Mouse (Mus musculus): ENCODE results near the gene Dis3l. TPM values are rescaled to one million over a fixed set of nuclear protein-coding genes. Genes with fewer than 3 reads are reported as not detected.
"Not testable (repeated sequence)": the region's sequence is repeated elsewhere in the genome, so short reads cannot be mapped to it uniquely, and the experiment has no call there.

Dis3l gene
- polyA plus RNA-seq, 1 experiment from 2014 or later, result 21.9 TPM

GRCm38 (mm10) chr9:64272611-64273010 lies 68.5 kb downstream of the Dis3l start:
- H3K4me2 ChIP-seq (replicated peaks), result no peak overlapping the region
- H3K27me3 ChIP-seq, result no peaks in the 10 kb centered on the region
- no peak overlapping the region for H3K9ac ChIP-seq
- no peaks in the 10 kb centered on the region for H3K36me3 ChIP-seq
- WGBS, result 50% methylated on average over 7 of the region's 7 CpGs
- H3K27ac ChIP-seq, result no peak overlapping the region
- no peaks in the 10 kb centered on the region for H3K4me1 ChIP-seq
- no peak for ATAC-seq (ENCODE audit: low FRiP score)
- H3K9me3 ChIP-seq (replicated peaks), result no peaks in the 10 kb centered on the region
- H3K4me3 ChIP-seq, result no peak overlapping the region

- Histone ChIP-seq H3K9ac (no peak overlapping the region), H3K4me2 (replicated peaks) (no peak overlapping the region), H3K27me3 (no peaks in the 10 kb centered on the region), H3K36me3 (no peaks in the 10 kb centered on the region), H3K9me3 (replicated peaks) (no peaks in the 10 kb centered on the region), H3K4me1 (no peaks in the 10 kb centered on the region), H3K27ac (no peak overlapping the region), H3K4me3 (no peak overlapping the region)
- ATAC-seq (ENCODE audit: low FRiP score), result no peak
- 66% methylated on average over 3 of the region's 3 CpGs for WGBS
These were observed 69.8 kb downstream of the Dis3l start for GRCm38 (mm10) chr9:64271249-64271648.

- H3K36me3 ChIP-seq, result not testable (repeated sequence)
These were observed 72.3 kb downstream of the Dis3l start for GRCm38 (mm10) chr9:64268836-64269235.

GRCm38 (mm10) chr9:64268196-64268595 lies 72.9 kb downstream of the Dis3l start:
- no peak overlapping the region for H3K9ac ChIP-seq
- ATAC-seq (ENCODE audit: low FRiP score), result no peak
- H3K4me3 ChIP-seq, result no peak overlapping the region
- 82% methylated on average over 10 of the region's 10 CpGs for WGBS
- H3K36me3 ChIP-seq, result no peaks in the 10 kb centered on the region
- no peaks in the 10 kb centered on the region for H3K27me3 ChIP-seq
- H3K4me1 ChIP-seq, result no peaks in the 10 kb centered on the region
- H3K27ac ChIP-seq, result no peak overlapping the region
- no peaks in the 10 kb centered on the region for H3K9me3 ChIP-seq (replicated peaks)
- H3K4me2 ChIP-seq (replicated peaks), result no peak overlapping the region

More at GRCm38 (mm10) chr9:64268836-64269235, 72.3 kb downstream of the Dis3l start:
- not testable (repeated sequence) for H3K9ac ChIP-seq; ATAC-seq (ENCODE audit: low FRiP score); H3K4me2 ChIP-seq (replicated peaks); H3K4me3 ChIP-seq; H3K27me3 ChIP-seq; H3K4me1 ChIP-seq; H3K9me3 ChIP-seq (replicated peaks); H3K27ac ChIP-seq
- 92% methylated on average over 8 of the region's 8 CpGs for WGBS

GRCm38 (mm10) chr9:64267231-64267630 lies 73.9 kb downstream of the Dis3l start:
- Histone ChIP-seq H3K27me3 (no peaks in the 10 kb centered on the region), H3K4me2 (replicated peaks) (no peak overlapping the region), H3K27ac (no peak overlapping the region), H3K9ac (no peak overlapping the region), H3K4me3 (no peak overlapping the region), H3K9me3 (replicated peaks) (no peaks in the 10 kb centered on the region), H3K36me3 (no peaks in the 10 kb centered on the region), H3K4me1 (no peaks in the 10 kb centered on the region)
- whole genome bisulfite sequencing, result 97% methylated on average over 1 of the region's 1 CpGs
- no peak for ATAC-seq (ENCODE audit: low FRiP score)

- no peak overlapping the region for H3K9ac ChIP-seq
- 40% methylated on average over 1 of the region's 1 CpGs for WGBS
- ATAC-seq (ENCODE audit: low FRiP score), result no peak
- H3K9me3 ChIP-seq (replicated peaks), result no peaks in the 10 kb centered on the region
- H3K4me3 ChIP-seq, result no peak overlapping the region
- H3K4me2 ChIP-seq (replicated peaks), result no peak overlapping the region
- no peaks in the 10 kb centered on the region for H3K4me1 ChIP-seq
- H3K27me3 ChIP-seq, result no peaks in the 10 kb centered on the region
- H3K27ac ChIP-seq, result no peak overlapping the region
- no peaks in the 10 kb centered on the region for H3K36me3 ChIP-seq
These were observed 76.3 kb downstream of the Dis3l start for GRCm38 (mm10) chr9:64264813-64265212.

- H3K27me3 ChIP-seq, result no peaks in the 10 kb centered on the region
- no peaks in the 10 kb centered on the region for H3K4me1 ChIP-seq
- no peak overlapping the region for H3K4me3 ChIP-seq
- H3K27ac ChIP-seq, result no peak overlapping the region
- ATAC-seq (ENCODE audit: low FRiP score), result no peak
- no peak overlapping the region for H3K4me2 ChIP-seq (replicated peaks)
- 87% methylated on average over 4 of the region's 4 CpGs for WGBS
- no peak overlapping the region for H3K9ac ChIP-seq
- no peaks in the 10 kb centered on the region for H3K36me3 ChIP-seq
- H3K9me3 ChIP-seq (replicated peaks), result no peaks in the 10 kb centered on the region
These were observed 80.1 kb downstream of the Dis3l start for GRCm38 (mm10) chr9:64261023-64261422.

GRCm38 (mm10) chr9:64259906-64260305 lies 81.2 kb downstream of the Dis3l start:
- ATAC-seq (ENCODE audit: low FRiP score), result no peak
- H3K27me3 ChIP-seq, result no peaks in the 10 kb centered on the region
- 92% methylated on average over 5 of the region's 5 CpGs for WGBS
- H3K4me3 ChIP-seq, result no peak overlapping the region
- no peaks in the 10 kb centered on the region for H3K36me3 ChIP-seq
- H3K4me2 ChIP-seq (replicated peaks), result no peak overlapping the region
- no peak overlapping the region for H3K27ac ChIP-seq
- H3K9me3 ChIP-seq (replicated peaks), result no peaks in the 10 kb centered on the region
- H3K9ac ChIP-seq, result no peak overlapping the region
- H3K4me1 ChIP-seq, result no peaks in the 10 kb centered on the region

Other genes with a start within 250 kb of the Dis3l start
- gene Lctl, start 224.1 kb downstream of the Dis3l start, polyA plus RNA-seq (2016; fragmentation: Nextera tagmentation; extraction: Ambion mirVana), result not detected in 2 replicates
- 19.6 and 21.8 TPM in 2 replicates for gene Zwilch, start 168.2 kb downstream of the Dis3l start, polyA plus RNA-seq (2016; fragmentation: Nextera tagmentation; extraction: Ambion mirVana)
- 811 and 819 TPM in 2 replicates for gene Rpl4, start 167.9 kb downstream of the Dis3l start, polyA plus RNA-seq (2016; fragmentation: Nextera tagmentation; extraction: Ambion mirVana)
- 32.2 and 36.2 TPM in 2 replicates for gene Snapc5, start 162.0 kb downstream of the Dis3l start, polyA plus RNA-seq (2016; fragmentation: Nextera tagmentation; extraction: Ambion mirVana)
- 3.6 and 4.0 TPM in 2 replicates for gene Uchl4, start 106.1 kb downstream of the Dis3l start, polyA plus RNA-seq (2016; fragmentation: Nextera tagmentation; extraction: Ambion mirVana)
- gene Map2k1, start 87.7 kb downstream of the Dis3l start, polyA plus RNA-seq (2016; fragmentation: Nextera tagmentation; extraction: Ambion mirVana), result 74.4 and 75.0 TPM in 2 replicates
- gene Tipin, start 59.7 kb downstream of the Dis3l start, polyA plus RNA-seq (2016; fragmentation: Nextera tagmentation; extraction: Ambion mirVana), result 143 and 153 TPM in 2 replicates
- gene Megf11, start 44.3 kb upstream of the Dis3l start, polyA plus RNA-seq (2016; fragmentation: Nextera tagmentation; extraction: Ambion mirVana), result 7.6 and 8.0 TPM in 2 replicates

Measured in hindbrain, embryonic 12.5 days (tissue).